Mouse (Mus musculus): Measurements from ENCODE around the gene Smim11. TPM values are rescaled to one million over a fixed set of nuclear protein-coding genes. Genes with fewer than 3 reads are reported as not detected.

Smim11 gene
- polyA plus RNA-seq, 2 experiments: 61.2 to 150 TPM

DNA sequence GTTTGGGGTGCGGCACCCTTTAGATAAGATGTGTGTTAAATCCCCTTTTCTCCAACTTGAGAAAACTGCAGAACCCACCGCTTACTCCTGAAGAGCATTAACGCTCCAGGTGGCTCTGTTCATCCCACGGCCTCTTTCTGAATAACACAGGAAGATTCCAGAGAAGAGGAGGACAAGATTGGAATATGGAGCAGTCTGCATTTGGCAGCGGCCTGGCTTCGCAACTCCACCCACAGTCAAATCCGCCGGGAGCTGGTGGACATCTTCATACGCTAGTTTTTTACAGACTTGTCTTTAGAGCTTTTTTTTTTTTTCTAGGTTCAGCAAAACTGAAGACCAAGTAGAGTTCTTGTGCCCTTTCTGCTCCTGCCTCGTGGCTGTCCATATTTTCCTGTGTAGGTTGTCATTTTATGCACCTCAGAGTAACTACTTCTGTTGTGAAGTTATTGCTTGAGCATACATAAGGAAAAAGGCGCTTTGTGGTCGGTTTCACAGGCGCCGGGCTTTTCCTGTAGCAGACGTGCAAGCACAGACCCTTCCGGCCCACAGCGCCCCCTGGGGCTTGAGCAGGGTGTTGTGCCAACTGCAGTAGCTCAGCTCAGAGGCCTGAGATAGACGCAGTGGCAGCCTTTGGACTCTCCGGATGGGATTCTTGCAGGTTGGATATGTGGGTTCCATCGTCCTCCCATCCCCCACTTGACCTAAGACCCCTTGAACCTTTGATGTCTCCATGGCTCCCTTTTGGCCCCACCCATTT is 18.4 kb downstream of the Smim11 start:
- DNase-seq (ENCODE audit: low spot score) (no peak), ATAC-seq (ENCODE audit: low FRiP score, low read depth) (no peak)
- no peaks in the 10 kb centered on the region; the same call in 1 of the 2 replicates for H3K4me1 ChIP-seq (ENCODE audit: control insufficient read depth, insufficient read depth, low read length)
- H3K9ac ChIP-seq (ENCODE audit: low read depth, low read length, severe bottlenecking): no peak overlapping the region
- 64% methylated on average over 20 of the region's 20 CpGs for WGBS
- no peaks in the 10 kb centered on the region for H3K36me3 ChIP-seq (ENCODE audit: control insufficient read depth, insufficient read depth, low read length)
- H3K27ac ChIP-seq (replicated peaks; ENCODE audit: low read depth, low read length): no peak overlapping the region
- no peak overlapping the region for H3K4me2 ChIP-seq (replicated peaks; ENCODE audit: low read depth, low read length, severe bottlenecking)
- TF ChIP-seq POLR2A (IDR thresholded peaks at IDR 0.05; ENCODE audit: borderline replicate concordance, extremely low read depth, insufficient read depth, insufficient read length): no peak
- H3K4me3 ChIP-seq (replicated peaks; ENCODE audit: low read length): no peak overlapping the region
- H3K9me3 ChIP-seq (ENCODE audit: control insufficient read depth, low read length): no peaks in the 10 kb centered on the region
- H3K27me3 ChIP-seq (ENCODE audit: control insufficient read depth, insufficient read depth, low read length): no peaks in the 10 kb centered on the region

DNA sequence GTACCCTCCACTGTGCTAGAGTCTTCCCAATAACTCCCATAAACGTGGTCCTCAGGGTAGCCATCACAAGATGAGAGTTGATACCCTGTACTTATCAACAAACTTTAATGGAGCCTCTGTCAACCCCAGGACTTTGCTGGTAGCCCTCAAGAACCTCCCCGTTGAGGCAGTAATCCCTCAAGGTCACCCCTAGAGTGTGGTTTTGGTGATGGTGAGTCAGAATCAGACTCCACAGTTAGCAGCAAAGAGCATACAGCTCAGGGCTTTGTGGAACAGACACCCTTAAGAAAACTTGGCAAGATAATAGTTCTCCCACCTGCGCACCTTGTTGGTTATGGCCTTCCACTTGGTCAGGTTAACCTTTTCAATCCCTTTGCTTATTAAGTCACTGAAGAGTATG is 19.3 kb downstream of the Smim11 start:
- H3K4me1 ChIP-seq (ENCODE audit: control insufficient read depth, insufficient read depth, low read length): no peaks in the 10 kb centered on the region; the same call in 1 of the 2 replicates
- no peak overlapping the region for H3K4me3 ChIP-seq (replicated peaks; ENCODE audit: low read length)
- H3K36me3 ChIP-seq (ENCODE audit: control insufficient read depth, insufficient read depth, low read length): no peaks in the 10 kb centered on the region
- no peak overlapping the region for H3K9ac ChIP-seq (ENCODE audit: low read depth, low read length, severe bottlenecking)
- H3K4me2 ChIP-seq (replicated peaks; ENCODE audit: low read depth, low read length, severe bottlenecking): no peak overlapping the region
- no peaks in the 10 kb centered on the region for H3K9me3 ChIP-seq (ENCODE audit: control insufficient read depth, low read length)
- DNase-seq (ENCODE audit: low spot score) (no peak), ATAC-seq (ENCODE audit: low FRiP score, low read depth) (no peak)
- H3K27ac ChIP-seq (replicated peaks; ENCODE audit: low read depth, low read length): no peak overlapping the region
- 83% methylated on average over 3 of the region's 3 CpGs for WGBS
- no peak for TF ChIP-seq POLR2A (IDR thresholded peaks at IDR 0.05; ENCODE audit: borderline replicate concordance, extremely low read depth, insufficient read depth, insufficient read length)
- no peaks in the 10 kb centered on the region for H3K27me3 ChIP-seq (ENCODE audit: control insufficient read depth, insufficient read depth, low read length)

GRCm38 (mm10) chr16:92321341-92321740 is 20.3 kb downstream of the Smim11 start, which contains the start of gene Fam243:
Fam243 (minus strand) TSS chr16:92321441.
- Histone ChIP-seq H3K4me1 (ENCODE audit: control insufficient read depth, insufficient read depth, low read length) (no peaks in the 10 kb centered on the region; the same call in 1 of the 2 replicates), H3K27me3 (ENCODE audit: control insufficient read depth, insufficient read depth, low read length) (no peaks in the 10 kb centered on the region), H3K9ac (ENCODE audit: low read depth, low read length, severe bottlenecking) (no peak within 1 kb of the TSS), H3K9me3 (ENCODE audit: control insufficient read depth, low read length) (no peaks in the 10 kb centered on the region), H3K36me3 (ENCODE audit: control insufficient read depth, insufficient read depth, low read length) (no peaks in the 10 kb centered on the region), H3K4me2 (replicated peaks; ENCODE audit: low read depth, low read length, severe bottlenecking) (no peak within 1 kb of the TSS), H3K27ac (replicated peaks; ENCODE audit: low read depth, low read length) (no peak within 1 kb of the TSS), H3K4me3 (replicated peaks; ENCODE audit: low read length) (no peak within 1 kb of the TSS)
- no peak for TF ChIP-seq POLR2A (IDR thresholded peaks at IDR 0.05; ENCODE audit: borderline replicate concordance, extremely low read depth, insufficient read depth, insufficient read length)
- DNase-seq (ENCODE audit: low spot score) (no peak), ATAC-seq (ENCODE audit: low FRiP score, low read depth) (no peak)
- 92% methylated on average over 8 of the region's 8 CpGs for WGBS

- no peak for DNase-seq (ENCODE audit: low spot score)
- no peak for TF ChIP-seq POLR2A (IDR thresholded peaks at IDR 0.05; ENCODE audit: borderline replicate concordance, extremely low read depth, insufficient read depth, insufficient read length)
- Histone ChIP-seq H3K36me3 (ENCODE audit: control insufficient read depth, insufficient read depth, low read length) (no peaks in the 10 kb centered on the region), H3K9ac (ENCODE audit: low read depth, low read length, severe bottlenecking) (no peak overlapping the region), H3K4me2 (replicated peaks; ENCODE audit: low read depth, low read length, severe bottlenecking) (no peak overlapping the region), H3K27ac (replicated peaks; ENCODE audit: low read depth, low read length) (no peak overlapping the region), H3K9me3 (ENCODE audit: control insufficient read depth, low read length) (no peaks in the 10 kb centered on the region), H3K4me1 (ENCODE audit: control insufficient read depth, insufficient read depth, low read length) (no peaks in the 10 kb centered on the region; the same call in 1 of the 2 replicates), H3K27me3 (ENCODE audit: control insufficient read depth, insufficient read depth, low read length) (no peaks in the 10 kb centered on the region), H3K4me3 (replicated peaks; ENCODE audit: low read length) (no peak overlapping the region)
- ATAC-seq (ENCODE audit: low FRiP score, low read depth): no peak
- 62% methylated on average over 7 of the region's 7 CpGs for WGBS
These were observed 23.4 kb downstream of the Smim11 start for GRCm38 (mm10) chr16:92324309-92325061.

DNA sequence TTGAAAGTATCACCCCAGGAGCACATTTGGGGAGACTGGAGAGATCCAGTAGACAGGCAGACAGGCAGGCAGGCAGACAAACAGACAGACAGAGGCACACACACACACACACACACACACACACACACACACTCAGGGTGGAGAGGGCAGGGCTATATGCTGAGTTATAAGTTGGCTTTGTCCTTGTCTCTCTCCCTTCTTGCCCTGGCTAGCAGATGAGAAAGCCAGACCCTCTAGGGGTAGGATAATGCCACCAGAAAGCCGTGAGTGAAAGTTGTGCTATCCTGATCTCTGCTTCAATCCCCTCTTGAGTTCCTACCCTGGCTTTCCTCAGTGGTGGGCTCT is 23.9 kb downstream of the Smim11 start:
- H3K4me2 ChIP-seq (replicated peaks; ENCODE audit: low read depth, low read length, severe bottlenecking): no peak overlapping the region
- 29% methylated on average over 1 of the region's 1 CpGs for WGBS
- no peak for TF ChIP-seq POLR2A (IDR thresholded peaks at IDR 0.05; ENCODE audit: borderline replicate concordance, extremely low read depth, insufficient read depth, insufficient read length)
- no peak overlapping the region for H3K27ac ChIP-seq (replicated peaks; ENCODE audit: low read depth, low read length)
- no peaks in the 10 kb centered on the region; the same call in 1 of the 2 replicates for H3K4me1 ChIP-seq (ENCODE audit: control insufficient read depth, insufficient read depth, low read length)
- H3K27me3 ChIP-seq (ENCODE audit: control insufficient read depth, insufficient read depth, low read length): no peaks in the 10 kb centered on the region
- H3K4me3 ChIP-seq (replicated peaks; ENCODE audit: low read length): no peak overlapping the region
- no peak overlapping the region for H3K9ac ChIP-seq (ENCODE audit: low read depth, low read length, severe bottlenecking)
- ATAC-seq (ENCODE audit: low FRiP score, low read depth) (no peak), DNase-seq (ENCODE audit: low spot score) (no peak)
- H3K36me3 ChIP-seq (ENCODE audit: control insufficient read depth, insufficient read depth, low read length): no peaks in the 10 kb centered on the region
- H3K9me3 ChIP-seq (ENCODE audit: control insufficient read depth, low read length): no peaks in the 10 kb centered on the region

Data from limb, embryonic 14.5 days (tissue).